Mouse (Mus musculus): ENCODE measurements at regions not wholly inside any gene's neighbourhood (a gene's known extent, or its start where the extent isn't known, plus 50 kb on each side); places are given as distances from the start of the nearest gene placed in this dataset.

GRCm38 (mm10) chr2:27590511-27590910 is 75.6 kb downstream of the Wdr5 start:
- DNase-seq (ENCODE audit: low spot score in 2 of 2): no peak

- no peak for DNase-seq (ENCODE audit: low spot score in 2 of 2)
Measured at GRCm38 (mm10) chr2:27591668-27592067, 76.7 kb downstream of the Wdr5 start.

GRCm38 (mm10) chr2:27593338-27593737 is 78.4 kb downstream of the Wdr5 start:
- DNase-seq (ENCODE audit: low spot score in 2 of 2): no peak

GRCm38 (mm10) chr2:27595251-27595650 is 80.3 kb downstream of the Wdr5 start:
- DNase-seq (ENCODE audit: low spot score in 2 of 2): no peak

GRCm38 (mm10) chr2:27596217-27596616 is 80.0 kb upstream of the Rxra start:
- DNase-seq (ENCODE audit: low spot score in 2 of 2): no peak

- no peak for DNase-seq (ENCODE audit: low spot score in 2 of 2)
Measured at GRCm38 (mm10) chr2:27596966-27597365, 79.3 kb upstream of the Rxra start.

GRCm38 (mm10) chr2:27597901-27598300 is 78.3 kb upstream of the Rxra start:
- no peak for DNase-seq (ENCODE audit: low spot score in 2 of 2)

- peak; percentile 33 to 42 for DNase-seq (ENCODE audit: low spot score in 2 of 2)
Measured at GRCm38 (mm10) chr2:27599061-27599768, 77.0 kb upstream of the Rxra start.

GRCm38 (mm10) chr2:27599769-27600167 is 76.5 kb upstream of the Rxra start:
- DNase-seq (ENCODE audit: low spot score in 2 of 2): no peak

GRCm38 (mm10) chr2:27603333-27603732 is 72.9 kb upstream of the Rxra start:
- DNase-seq (ENCODE audit: low spot score in 2 of 2): no peak

- no peak for DNase-seq (ENCODE audit: low spot score in 2 of 2)
Measured at GRCm38 (mm10) chr2:27604588-27604987, 71.7 kb upstream of the Rxra start.

- DNase-seq (ENCODE audit: low spot score in 2 of 2): no peak
Measured at GRCm38 (mm10) chr2:27606816-27607215, 69.4 kb upstream of the Rxra start.

GRCm38 (mm10) chr2:27621741-27622140 is 54.5 kb upstream of the Rxra start:
- no peak for DNase-seq (ENCODE audit: low spot score in 2 of 2)

- no peak for DNase-seq (ENCODE audit: low spot score in 2 of 2)
Measured at GRCm38 (mm10) chr2:27624656-27625366, 51.4 kb upstream of the Rxra start.

Measured in frontal cortex, postnatal 36 days (tissue).